Mouse (Mus musculus) kidney, postnatal 0 days (tissue): Measurements from ENCODE around the gene Rapgef1. TPM values are rescaled to one million over a fixed set of nuclear protein-coding genes. Genes with fewer than 3 reads are reported as not detected.

ENCODE experiments used
- ATAC-seq: fragments of 200-750 bp; cut with Nextera tagmentation; replicated peaks from 2 replicates; pipeline ENCODE4 v1.8.0; 2017; ENCODE audit warnings: low read depth, moderate number of reproducible peaks, moderate TSS enrichment, moderate library complexity; ENCODE audit not compliant: low FRiP score
- DNase-seq: peaks from one replicate; pipeline ENCODE4 v3.0.0-alpha.2; 2016; ENCODE audit warnings: low spot score
- H3K27ac ChIP-seq: fragments of 300-500 bp; sonication (generic); 2 replicates; pipeline ENCODE4 v1.5.1; 2014; ENCODE audit warnings: mild to moderate bottlenecking
- H3K27me3 ChIP-seq: fragments of 300-500 bp; sonication (generic); 2 replicates; pipeline ENCODE4 v1.6.1; 2014; ENCODE audit warnings: low read length, mixed read lengths; ENCODE audit not compliant: insufficient read depth
- H3K36me3 ChIP-seq: fragments of 300-500 bp; sonication (generic); 2 replicates; pipeline ENCODE4 v1.6.1; 2014; ENCODE audit warnings: low read length, mixed read lengths; ENCODE audit not compliant: insufficient read depth
- H3K4me1 ChIP-seq: fragments of 300-500 bp; sonication (generic); replicated peaks from 2 replicates; pipeline ENCODE4 v1.6.1; 2014; ENCODE audit warnings: antibody characterized with exemption, low read length, mixed read lengths; ENCODE audit not compliant: insufficient read depth
- H3K4me2 ChIP-seq: fragments of 300-500 bp; sonication (generic); 2 replicates; pipeline ENCODE4 v1.6.1; 2014; ENCODE audit warnings: mild to moderate bottlenecking, low read length, moderate library complexity, mixed read lengths
- H3K4me3 ChIP-seq: fragments of 300-500 bp; sonication (generic); replicated peaks from 2 replicates; pipeline ENCODE4 v1.5.1; 2014; ENCODE audit warnings: low read depth, low read length
- H3K9ac ChIP-seq: fragments of 300-500 bp; sonication (generic); 2 replicates; pipeline ENCODE4 v1.6.1; 2014; ENCODE audit warnings: low read depth, low read length
- H3K9me3 ChIP-seq: fragments of 300-500 bp; sonication (generic); replicated peaks from 2 replicates; pipeline ENCODE4 v1.6.1; 2016; ENCODE audit warnings: low read length, inconsistent platforms, mixed read lengths
- CTCF ChIP-seq: IDR thresholded peaks from 2 replicates; pipeline ENCODE4 v1.5.1; 2016; ENCODE audit warnings: antibody characterized with exemption, low read depth, mild to moderate bottlenecking, moderate library complexity
- WGBS: fragments of 180-500 bp; shearing (Covaris S2); extraction: QIAGEN DNeasy Blood & Tissue Kit; methylation state at CpG from one replicate; pipeline ENCODE4 v1.1.7; 2014; 5-methylcytosine and 5-hydroxymethylcytosine counted together
- polyA plus RNA-seq: library from polyadenylated mRNA; unstranded; fragments of >200 nt; fragmentation: Nextera tagmentation; extraction: Ambion mirVana; gene quantifications from 2 replicates; pipeline ENCODE4 v1.2.1, GENCODE M21; 2015

The Rapgef1 gene
- polyA plus RNA-seq, 1 experiment from 2014 or later: 12.0 TPM

DNA sequence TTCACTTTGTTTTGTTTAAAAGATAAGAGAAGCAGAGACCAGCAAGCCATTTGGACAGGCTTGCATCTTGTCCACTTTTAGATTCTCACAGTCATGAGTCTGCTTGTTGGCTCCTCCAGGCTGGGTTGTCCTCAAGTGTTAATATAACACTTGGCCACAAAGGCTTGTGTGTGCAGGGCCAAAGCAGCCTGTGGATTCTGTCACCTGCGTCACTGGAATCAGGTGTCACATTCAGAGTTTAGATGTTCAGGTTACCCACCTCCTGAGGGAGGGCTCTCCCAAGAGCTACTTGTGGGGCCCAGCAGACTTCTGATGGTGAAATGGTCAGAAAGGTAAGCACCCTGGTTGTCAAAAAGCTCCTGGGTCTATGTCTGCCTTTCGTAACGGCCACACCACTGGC is 103.6 kb downstream of the Rapgef1 start:
- WGBS: 86% methylated on average over 3 of the region's 3 CpGs
- H3K27ac ChIP-seq: no peak overlapping the region

DNA sequence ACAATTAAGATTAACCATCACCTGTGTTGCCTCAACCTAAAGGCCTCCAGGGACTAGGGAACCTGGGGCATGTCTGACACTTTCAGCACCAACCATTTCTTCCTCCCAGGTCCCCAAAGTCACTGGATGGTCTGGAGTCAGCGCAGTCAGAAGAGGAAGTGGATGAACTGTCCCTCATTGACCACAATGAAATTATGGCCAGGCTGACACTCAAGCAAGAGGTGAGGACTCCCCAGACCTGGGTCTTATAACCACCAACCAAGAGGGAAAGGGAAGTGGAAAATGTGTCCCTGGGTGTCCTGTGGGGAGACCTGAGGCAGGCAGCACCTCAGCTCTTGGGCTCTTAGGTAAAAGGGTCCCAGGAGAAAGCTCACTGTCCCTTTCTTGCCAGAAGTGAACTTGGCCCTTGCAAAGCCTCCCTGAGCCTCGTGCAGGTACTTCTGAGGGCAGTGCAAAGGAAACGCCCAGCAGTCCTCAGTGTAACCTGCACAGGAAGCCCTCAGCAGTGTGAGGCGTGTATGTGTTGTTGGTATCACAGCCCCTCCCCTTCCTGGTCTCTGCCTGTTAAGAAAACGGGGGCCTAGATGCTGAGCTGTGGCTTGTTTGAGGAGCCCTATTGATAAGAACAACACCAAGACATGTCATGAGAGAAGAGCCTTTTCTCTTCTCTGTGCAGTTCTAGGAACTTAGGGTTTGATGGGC is 105.3 kb downstream of the Rapgef1 start:
- Histone ChIP-seq H3K27ac (no peak overlapping the region), H3K27me3 (no peaks in the 10 kb centered on the region), H3K4me2 (no peak overlapping the region), H3K9me3 (no peaks in the 10 kb centered on the region), H3K36me3 (peaks cover 35% of the 10 kb centered on the region), H3K9ac (no peak overlapping the region), H3K4me1 (no peaks in the 10 kb centered on the region), H3K4me3 (no peak overlapping the region)
- DNase-seq: no peak
- no peak for ATAC-seq
- no peak for TF ChIP-seq CTCF
- WGBS: 74% methylated on average over 5 of the region's 5 CpGs

More for the DNA sequence above, 103.6 kb downstream of the Rapgef1 start:
- Histone ChIP-seq H3K4me3 (no peak overlapping the region), H3K36me3 (peaks cover 33% of the 10 kb centered on the region), H3K9ac (no peak overlapping the region), H3K4me1 (no peaks in the 10 kb centered on the region), H3K4me2 (no peak overlapping the region), H3K27me3 (no peaks in the 10 kb centered on the region), H3K9me3 (no peaks in the 10 kb centered on the region)
- ATAC-seq: no peak
- DNase-seq: no peak
- TF ChIP-seq CTCF: no peak

DNA sequence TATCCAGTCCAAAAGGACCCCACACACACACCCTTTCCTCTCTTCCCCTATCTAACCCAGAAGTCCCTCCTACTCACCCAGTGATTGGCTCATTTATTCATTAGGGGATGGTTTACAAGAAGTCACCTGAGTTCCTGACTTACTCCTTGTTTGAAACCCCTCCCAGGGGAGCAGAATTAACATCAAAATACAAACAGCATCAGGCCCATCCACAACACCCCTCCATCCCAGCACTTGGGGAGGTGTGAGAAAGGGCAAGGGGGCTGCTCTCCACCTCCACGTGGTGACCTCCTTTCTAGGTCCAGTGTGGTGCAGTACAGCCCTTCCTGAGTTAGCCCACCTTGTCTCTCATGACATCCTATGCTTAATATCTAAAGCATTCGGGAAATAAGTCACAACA is 110.0 kb downstream of the Rapgef1 start:
- Histone ChIP-seq H3K27me3 (no peaks in the 10 kb centered on the region), H3K36me3 (peaks cover 49% of the 10 kb centered on the region), H3K9ac (no peak overlapping the region), H3K4me1 (no peaks in the 10 kb centered on the region), H3K4me3 (no peak overlapping the region), H3K9me3 (no peaks in the 10 kb centered on the region), H3K4me2 (no peak overlapping the region), H3K27ac (no peak overlapping the region)
- DNase-seq: no peak
- TF ChIP-seq CTCF: no peak
- no peak for ATAC-seq
- WGBS: 46% methylated on average over 2 of the region's 2 CpGs

DNA sequence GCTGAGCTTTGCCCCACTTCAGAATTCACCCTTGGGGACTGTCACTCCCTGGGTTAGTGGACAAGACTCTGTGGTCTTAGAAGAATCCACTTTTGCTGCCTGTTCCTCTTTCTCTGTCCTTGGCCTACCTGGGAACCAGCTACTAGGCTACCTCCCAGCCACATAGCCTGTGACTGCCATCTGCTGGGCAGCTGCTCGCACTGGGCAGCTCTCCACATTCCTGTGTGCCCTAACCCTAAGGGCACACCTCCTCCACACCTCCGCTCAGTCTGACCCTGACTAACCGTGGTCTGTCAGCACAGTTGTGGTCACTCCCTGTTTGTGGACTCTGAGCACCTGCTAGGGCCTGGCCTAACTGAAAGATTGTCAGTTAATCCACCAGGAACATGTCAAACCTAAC is 112.0 kb downstream of the Rapgef1 start:
- H3K27ac ChIP-seq: no peak overlapping the region
- WGBS: 33% methylated on average over 3 of the region's 3 CpGs
- H3K9ac ChIP-seq: no peak overlapping the region
- no peak overlapping the region for H3K4me2 ChIP-seq
- H3K4me3 ChIP-seq: no peak overlapping the region
- TF ChIP-seq CTCF: peak; percentile 74
- H3K27me3 ChIP-seq: no peaks in the 10 kb centered on the region
- no peaks in the 10 kb centered on the region for H3K4me1 ChIP-seq
- DNase-seq (peak; percentile 41), ATAC-seq (peak; percentile 62; the same call in 1 of the 2 replicates)
- peaks cover 51% of the 10 kb centered on the region for H3K36me3 ChIP-seq
- H3K9me3 ChIP-seq: no peaks in the 10 kb centered on the region

DNA sequence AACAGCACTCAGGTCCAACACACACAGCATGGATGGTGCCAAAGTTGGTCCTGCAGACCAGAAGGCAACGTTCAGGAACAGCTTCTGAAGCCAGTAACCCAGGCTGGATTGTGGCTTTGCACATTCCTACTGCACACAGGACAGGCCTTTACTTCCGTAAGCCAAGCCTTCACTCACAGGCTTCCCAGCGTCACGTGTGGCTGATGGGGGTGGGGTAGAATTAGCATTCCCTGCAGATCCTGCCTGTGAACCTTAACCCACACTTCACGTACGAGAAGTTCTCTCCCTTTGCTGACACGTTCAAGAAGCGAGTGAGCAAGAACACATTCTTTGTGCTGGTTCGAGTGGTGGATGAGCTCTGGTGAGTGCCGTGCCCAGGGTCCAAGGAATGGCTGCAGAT is 113.0 kb downstream of the Rapgef1 start:
- H3K9me3 ChIP-seq: no peaks in the 10 kb centered on the region
- DNase-seq: no peak
- H3K9ac ChIP-seq: no peak overlapping the region
- H3K27ac ChIP-seq: no peak overlapping the region
- no peak for ATAC-seq
- no peak overlapping the region for H3K4me2 ChIP-seq
- H3K36me3 ChIP-seq: peaks cover 54% of the 10 kb centered on the region
- H3K4me1 ChIP-seq: no peaks in the 10 kb centered on the region
- 88% methylated on average over 10 of the region's 10 CpGs for whole genome bisulfite sequencing
- no peak overlapping the region for H3K4me3 ChIP-seq
- no peak for TF ChIP-seq CTCF
- no peaks in the 10 kb centered on the region for H3K27me3 ChIP-seq

DNA sequence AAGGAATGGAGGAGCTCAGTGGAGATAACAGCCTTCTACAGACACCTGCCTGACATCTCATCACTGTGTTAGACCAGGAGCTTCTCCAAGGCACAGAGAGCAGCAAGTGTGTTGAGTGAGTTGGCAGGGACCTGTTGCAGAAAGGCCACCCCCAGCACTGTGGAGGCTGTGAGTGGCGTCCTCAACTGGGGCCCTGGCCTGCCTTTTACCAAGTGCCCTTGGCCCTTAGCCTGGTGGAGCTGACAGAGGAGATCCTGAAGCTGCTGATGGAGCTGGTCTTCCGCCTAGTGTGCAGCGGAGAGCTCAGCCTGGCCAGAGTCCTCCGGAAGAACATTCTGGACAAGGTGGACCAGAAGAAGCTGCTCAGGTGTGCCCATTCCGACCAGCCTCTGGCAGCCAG is 113.8 kb downstream of the Rapgef1 start:
- no peak for TF ChIP-seq CTCF
- 97% methylated on average over 5 of the region's 5 CpGs for WGBS
- Histone ChIP-seq H3K9ac (no peak overlapping the region), H3K4me3 (no peak overlapping the region), H3K27ac (no peak overlapping the region), H3K4me1 (no peaks in the 10 kb centered on the region), H3K27me3 (no peaks in the 10 kb centered on the region), H3K4me2 (no peak overlapping the region), H3K9me3 (no peaks in the 10 kb centered on the region), H3K36me3 (peaks cover 54% of the 10 kb centered on the region)
- DNase-seq (no peak), ATAC-seq (no peak)

DNA sequence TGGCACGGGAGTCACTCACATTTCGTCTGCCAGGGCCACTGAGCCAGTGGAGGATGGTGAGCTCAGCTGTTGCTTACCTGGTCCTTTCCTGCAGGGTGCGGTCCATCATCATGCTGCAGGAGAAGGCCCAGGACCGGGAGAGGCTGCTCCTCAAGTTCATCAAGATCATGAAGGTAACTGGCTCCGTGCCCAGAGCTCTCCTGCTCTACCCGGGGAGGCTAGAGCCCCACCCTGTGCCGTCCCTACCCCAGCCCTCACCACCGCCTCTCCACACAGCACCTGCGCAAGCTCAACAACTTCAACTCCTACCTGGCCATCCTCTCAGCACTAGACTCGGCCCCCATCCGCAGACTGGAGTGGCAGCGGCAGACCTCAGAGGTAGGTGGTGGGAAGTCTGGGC is 116.2 kb downstream of the Rapgef1 start:
- Histone ChIP-seq H3K9ac (no peak overlapping the region), H3K36me3 (peaks cover 45% of the 10 kb centered on the region; the same call in 1 of the 2 replicates), H3K4me1 (no peaks in the 10 kb centered on the region), H3K9me3 (no peaks in the 10 kb centered on the region), H3K4me3 (no peak overlapping the region), H3K27ac (no peak overlapping the region), H3K27me3 (no peaks in the 10 kb centered on the region), H3K4me2 (no peak overlapping the region)
- ATAC-seq (no peak), DNase-seq (no peak)
- 84% methylated on average over 12 of the region's 12 CpGs for WGBS
- TF ChIP-seq CTCF: no peak
